Mouse (Mus musculus): ENCODE results near the gene Spns2. TPM values are rescaled to one million over a fixed set of nuclear protein-coding genes. Genes with fewer than 3 reads are reported as not detected.

Spns2 gene
- polyA plus RNA-seq, 1 experiment from 2014 or later = 11.1 TPM

DNA sequence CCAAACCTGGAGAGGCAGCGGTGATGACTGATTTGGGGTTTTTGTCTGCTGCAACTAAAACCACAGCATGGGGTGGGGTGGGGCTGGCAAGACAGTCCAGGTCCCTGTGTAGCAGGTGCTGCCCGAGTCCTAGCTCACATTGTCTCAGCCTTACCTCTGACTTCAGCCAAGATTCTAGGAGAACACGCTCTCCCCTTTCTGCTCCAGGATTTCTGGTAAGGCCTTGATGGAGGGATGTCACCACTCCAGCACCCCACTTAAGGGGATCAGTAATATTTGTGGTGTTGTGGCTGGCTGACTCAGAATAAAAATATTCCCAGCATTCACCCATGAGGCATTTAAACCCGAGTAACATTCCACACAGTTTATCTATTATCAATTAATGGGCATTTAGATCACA is 66.0 kb downstream of the Spns2 start:
- no peak for TF ChIP-seq EP300 (IDR thresholded peaks at IDR 0.05)
- Histone ChIP-seq H3K4me2 (replicated peaks; ENCODE audit: low read depth, low read length) (no peak overlapping the region), H3K36me3 (ENCODE audit: insufficient read depth, low read length) (no peaks in the 10 kb centered on the region), H3K4me1 (ENCODE audit: insufficient read depth, low read depth, low read length) (no peaks in the 10 kb centered on the region), H3K27ac (ENCODE audit: low read length) (no peak overlapping the region), H3K9me3 (ENCODE audit: low read length) (no peaks in the 10 kb centered on the region), H3K27me3 (replicated peaks; ENCODE audit: insufficient read depth, low read length) (no peaks in the 10 kb centered on the region), H3K4me3 (ENCODE audit: low read depth, low read length) (no peak overlapping the region), H3K9ac (replicated peaks; ENCODE audit: low read depth) (no peak overlapping the region)
- WGBS = 71% methylated on average over 4 of the region's 4 CpGs
- DNase-seq (ENCODE audit: low spot score) (no peak), ATAC-seq (no peak)

DNA sequence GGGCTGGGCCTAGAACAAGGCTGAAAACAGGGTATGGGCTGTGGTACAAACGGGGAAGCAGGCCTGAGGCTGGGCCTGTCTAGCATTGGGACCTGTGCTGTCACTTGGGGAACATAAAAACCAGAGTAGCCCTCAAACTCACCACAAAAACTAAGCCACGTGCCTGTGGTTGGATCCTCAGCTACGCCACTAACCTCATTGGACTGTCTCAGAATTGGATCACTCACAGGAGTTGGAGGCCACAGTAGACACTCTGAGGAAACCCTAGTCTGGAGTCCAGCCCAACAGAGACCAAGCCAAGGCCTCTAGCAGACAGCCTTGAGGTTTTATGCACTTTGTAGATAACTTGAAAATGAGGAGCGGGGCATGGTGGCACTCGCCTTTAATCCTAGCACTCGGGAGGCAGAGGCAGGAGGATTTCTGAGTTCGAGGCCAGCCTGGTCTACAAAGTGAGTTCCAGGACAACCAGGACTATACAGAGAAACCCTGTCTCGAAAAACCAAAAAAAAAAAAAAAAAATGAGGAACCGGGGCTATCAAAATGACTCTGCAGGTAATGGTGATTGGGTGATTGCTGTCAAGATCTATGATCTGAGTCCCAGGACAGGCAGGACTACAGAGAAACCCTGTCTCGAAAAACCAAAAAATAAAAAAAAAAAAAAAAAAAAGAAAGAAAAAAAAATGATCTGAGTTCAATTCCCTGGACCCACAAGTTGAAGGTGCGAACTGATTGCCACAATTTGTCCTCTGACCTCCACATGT is 68.0 kb downstream of the Spns2 start:
- Histone ChIP-seq H3K4me1 (ENCODE audit: insufficient read depth, low read depth, low read length) (no peaks in the 10 kb centered on the region), H3K4me3 (ENCODE audit: low read depth, low read length) (no peak overlapping the region), H3K9me3 (ENCODE audit: low read length) (no peaks in the 10 kb centered on the region), H3K9ac (replicated peaks; ENCODE audit: low read depth) (no peak overlapping the region), H3K27ac (ENCODE audit: low read length) (no peak overlapping the region), H3K4me2 (replicated peaks; ENCODE audit: low read depth, low read length) (no peak overlapping the region), H3K27me3 (replicated peaks; ENCODE audit: insufficient read depth, low read length) (no peaks in the 10 kb centered on the region), H3K36me3 (ENCODE audit: insufficient read depth, low read length) (no peaks in the 10 kb centered on the region)
- TF ChIP-seq EP300 (IDR thresholded peaks at IDR 0.05) (no peak), CTCF (IDR thresholded peaks at IDR 0.05) (no peak)
- 84% methylated on average over 11 of the region's 11 CpGs for WGBS
- ATAC-seq (no peak), DNase-seq (ENCODE audit: low spot score) (no peak)

DNA sequence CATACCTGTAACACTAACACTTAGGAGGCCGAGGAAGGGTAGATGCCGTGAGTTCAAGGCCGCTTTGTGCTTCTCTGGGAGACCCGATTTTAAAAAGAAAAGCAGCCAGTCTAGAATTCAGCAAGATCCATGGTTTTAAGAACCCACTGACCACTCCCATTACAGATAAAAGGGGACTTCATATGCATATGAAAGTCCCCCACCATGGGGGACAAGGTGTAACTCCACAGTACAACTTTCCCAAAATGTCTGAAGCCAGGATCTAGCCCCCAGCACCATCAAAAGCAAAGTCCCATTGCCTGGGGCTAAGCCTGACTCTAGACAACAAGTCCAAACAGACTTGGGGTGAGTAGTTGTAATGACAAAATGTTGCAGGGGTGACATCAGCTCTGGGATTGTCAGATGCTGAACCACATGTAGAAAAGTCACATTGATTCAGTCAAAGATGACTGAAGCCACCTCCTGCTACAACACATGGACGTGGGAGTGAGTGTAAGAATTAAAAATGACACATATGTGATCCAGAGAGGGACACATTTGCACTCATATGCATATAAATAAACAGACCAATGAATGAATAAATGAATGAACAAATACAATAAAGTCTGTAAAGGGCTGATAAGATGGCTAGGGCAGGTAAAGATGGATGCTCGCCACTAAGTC is 69.1 kb downstream of the Spns2 start:
- H3K9ac ChIP-seq (replicated peaks; ENCODE audit: low read depth) = no peak overlapping the region
- ATAC-seq = no peak
- no peak overlapping the region for H3K27ac ChIP-seq (ENCODE audit: low read length)
- TF ChIP-seq CTCF (IDR thresholded peaks at IDR 0.05) = no peak
- no peak for TF ChIP-seq EP300 (IDR thresholded peaks at IDR 0.05)
- H3K4me2 ChIP-seq (replicated peaks; ENCODE audit: low read depth, low read length) = no peak overlapping the region
- no peaks in the 10 kb centered on the region for H3K27me3 ChIP-seq (replicated peaks; ENCODE audit: insufficient read depth, low read length)
- 89% methylated on average over 6 of the region's 6 CpGs for WGBS
- H3K4me1 ChIP-seq (ENCODE audit: insufficient read depth, low read depth, low read length) = no peaks in the 10 kb centered on the region
- H3K36me3 ChIP-seq (ENCODE audit: insufficient read depth, low read length) = no peaks in the 10 kb centered on the region
- DNase-seq (ENCODE audit: low spot score) = no peak
- no peaks in the 10 kb centered on the region for H3K9me3 ChIP-seq (ENCODE audit: low read length)
- no peak overlapping the region for H3K4me3 ChIP-seq (ENCODE audit: low read depth, low read length)

DNA sequence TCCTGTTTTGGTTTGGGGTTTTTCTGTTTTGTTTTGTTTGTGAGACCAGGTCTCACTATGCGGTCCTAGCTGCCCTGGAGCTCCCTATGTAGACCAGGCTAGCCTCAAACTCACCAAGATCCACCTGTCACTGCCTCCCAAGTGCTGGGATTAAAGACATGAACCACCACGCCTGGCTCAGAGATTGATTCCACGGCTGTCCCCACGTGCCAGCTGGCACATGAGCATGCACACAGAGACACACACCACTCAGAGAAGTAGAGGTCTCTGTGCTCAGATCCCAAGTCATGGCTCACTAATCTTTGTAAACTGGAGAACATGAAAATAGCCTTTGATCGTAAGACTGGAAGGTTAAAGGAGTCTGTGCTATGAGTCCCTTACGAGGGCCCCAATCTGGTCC is 70.7 kb downstream of the Spns2 start:
- no peak for ATAC-seq
- Histone ChIP-seq H3K27me3 (replicated peaks; ENCODE audit: insufficient read depth, low read length) (no peaks in the 10 kb centered on the region), H3K27ac (ENCODE audit: low read length) (no peak overlapping the region), H3K4me3 (ENCODE audit: low read depth, low read length) (no peak overlapping the region), H3K4me2 (replicated peaks; ENCODE audit: low read depth, low read length) (no peak overlapping the region), H3K9me3 (ENCODE audit: low read length) (no peaks in the 10 kb centered on the region), H3K4me1 (ENCODE audit: insufficient read depth, low read depth, low read length) (0 out of 2 replicates have a peak, but pooled peaks cover 4% of the 10 kb centered on the region), H3K9ac (replicated peaks; ENCODE audit: low read depth) (no peak overlapping the region), H3K36me3 (ENCODE audit: insufficient read depth, low read length) (no peaks in the 10 kb centered on the region)
- no peak for TF ChIP-seq EP300 (IDR thresholded peaks at IDR 0.05)
- TF ChIP-seq CTCF (IDR thresholded peaks at IDR 0.05) = no peak
- WGBS = 83% methylated on average over 6 of the region's 6 CpGs
- DNase-seq (ENCODE audit: low spot score) = no peak

DNA sequence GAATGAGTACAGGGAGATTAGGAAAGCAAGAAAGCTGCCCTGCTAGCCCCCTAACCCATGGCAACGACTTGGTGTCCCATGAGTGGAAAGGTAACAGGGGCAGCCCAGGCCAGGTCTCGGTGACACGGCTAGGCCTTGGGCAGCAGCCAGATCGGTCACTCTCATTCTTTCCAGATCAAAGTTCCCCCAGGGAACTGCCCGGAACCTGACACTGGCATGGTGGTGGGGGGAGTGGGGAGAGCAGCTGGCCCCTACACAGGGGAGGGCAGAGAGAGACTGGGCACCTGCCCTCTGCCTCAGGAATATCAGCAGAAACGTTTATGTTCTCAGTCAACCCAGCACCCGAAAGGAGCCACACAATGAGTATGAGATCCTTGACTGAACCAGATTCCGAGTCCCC is 71.5 kb downstream of the Spns2 start:
- no peak overlapping the region for H3K27ac ChIP-seq (ENCODE audit: low read length)

DNA sequence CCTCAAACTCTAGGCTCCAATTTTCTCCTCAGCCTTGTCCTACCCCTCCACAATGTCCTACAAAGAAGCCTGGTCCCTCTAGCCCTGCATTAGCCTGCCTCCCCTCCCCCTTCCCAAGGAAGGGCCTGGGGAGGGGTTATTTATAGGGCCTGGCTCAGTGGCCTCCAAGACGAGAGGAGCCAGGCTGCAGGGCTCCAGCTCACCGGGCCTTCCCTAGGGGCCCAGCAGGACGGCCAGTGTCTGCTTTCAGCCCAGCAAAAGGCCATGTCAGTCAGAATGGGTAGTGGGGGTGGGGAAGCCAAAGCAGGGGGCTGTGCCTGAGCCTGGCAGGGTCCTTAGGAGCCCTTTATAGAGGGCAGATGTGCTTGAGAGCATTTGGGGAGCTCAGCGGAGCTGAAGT is 72.3 kb downstream of the Spns2 start:
- H3K4me2 ChIP-seq (replicated peaks; ENCODE audit: low read depth, low read length) = no peak overlapping the region
- no peaks in the 10 kb centered on the region for H3K36me3 ChIP-seq (ENCODE audit: insufficient read depth, low read length)
- TF ChIP-seq CTCF (IDR thresholded peaks at IDR 0.05) (no peak), EP300 (IDR thresholded peaks at IDR 0.05) (no peak)
- H3K4me3 ChIP-seq (ENCODE audit: low read depth, low read length) = no peak overlapping the region
- ATAC-seq (no peak), DNase-seq (ENCODE audit: low spot score) (no peak)
- no peak overlapping the region for H3K27ac ChIP-seq (ENCODE audit: low read length)
- no peaks in the 10 kb centered on the region for H3K27me3 ChIP-seq (replicated peaks; ENCODE audit: insufficient read depth, low read length)
- peaks cover 11% of the 10 kb centered on the region; the same call in 1 of the 2 replicates for H3K4me1 ChIP-seq (ENCODE audit: insufficient read depth, low read depth, low read length)
- 53% methylated on average over 4 of the region's 4 CpGs for WGBS
- H3K9me3 ChIP-seq (ENCODE audit: low read length) = no peaks in the 10 kb centered on the region
- H3K9ac ChIP-seq (replicated peaks; ENCODE audit: low read depth) = no peak overlapping the region

More for the DNA sequence above, 71.5 kb downstream of the Spns2 start:
- H3K9me3 ChIP-seq (ENCODE audit: low read length) = no peaks in the 10 kb centered on the region
- H3K4me2 ChIP-seq (replicated peaks; ENCODE audit: low read depth, low read length) = no peak overlapping the region
- H3K4me3 ChIP-seq (ENCODE audit: low read depth, low read length) = no peak overlapping the region
- ATAC-seq = no peak
- no peaks in the 10 kb centered on the region for H3K27me3 ChIP-seq (replicated peaks; ENCODE audit: insufficient read depth, low read length)
- no peak overlapping the region for H3K9ac ChIP-seq (replicated peaks; ENCODE audit: low read depth)
- no peaks in the 10 kb centered on the region for H3K36me3 ChIP-seq (ENCODE audit: insufficient read depth, low read length)
- TF ChIP-seq CTCF (IDR thresholded peaks at IDR 0.05) (no peak), EP300 (IDR thresholded peaks at IDR 0.05) (no peak)
- H3K4me1 ChIP-seq (ENCODE audit: insufficient read depth, low read depth, low read length) = peaks cover 9% of the 10 kb centered on the region; the same call in 1 of the 2 replicates
- DNase-seq (ENCODE audit: low spot score) = no peak
- WGBS = 51% methylated on average over 8 of the region's 8 CpGs

All from lung, postnatal 0 days (tissue).